Mouse (Mus musculus) heart, postnatal 25 days (tissue): ENCODE results near the gene Fgfr2. TPM values are rescaled to one million over a fixed set of nuclear protein-coding genes. Genes with fewer than 3 reads are reported as not detected.

Experiments used
- DNase-seq: peaks from one replicate; pipeline ENCODE4 v3.0.0; 2022; ENCODE audit warnings: low spot score
- intact Hi-C: fragments of 180-260 bp; cut with DNase I; formaldehyde crosslinking; loops from one replicate; pipeline ENCODE4 v1.15.1; 2025
- total RNA-seq, 2 experiments: library from RNA; stranded (reverse); gene quantifications; 2 replicates each; pipeline ENCODE4 v1.2.3; 2021

Gene Fgfr2
- total RNA-seq, 2 experiments from 2014 or later, result 1.7 to 1.8 TPM

DNA sequence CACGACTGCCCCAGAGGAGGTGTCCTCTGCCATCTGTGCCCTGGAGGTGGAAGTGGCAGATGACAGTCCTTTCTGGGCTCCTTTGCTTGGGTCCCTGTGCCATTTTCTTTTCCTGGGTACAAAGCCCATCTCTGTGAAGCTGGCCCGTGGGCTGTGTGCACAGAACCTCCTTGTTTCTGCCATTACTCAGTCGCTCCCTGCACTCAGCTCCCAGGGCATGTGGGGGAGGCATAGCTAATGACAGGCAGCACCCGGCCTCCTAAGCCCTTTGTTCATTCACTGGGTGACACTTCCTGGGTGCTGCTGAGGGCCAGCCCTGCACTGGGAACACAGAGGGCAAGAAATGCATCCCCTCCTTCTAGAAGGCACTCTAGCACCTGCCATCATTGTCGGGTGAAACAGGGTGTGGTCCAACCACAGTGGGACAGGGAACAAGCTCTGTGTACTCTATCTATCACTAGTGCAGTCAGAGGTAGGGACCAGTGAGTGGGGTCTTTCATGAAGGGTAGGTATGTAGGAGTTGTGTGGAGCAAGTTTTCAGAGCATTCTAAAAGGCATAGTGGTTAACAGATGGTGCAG, 420.6 kb downstream of the Fgfr2 start:
- no peak for DNase-seq
- intact Hi-C loops, result no loop called here

DNA sequence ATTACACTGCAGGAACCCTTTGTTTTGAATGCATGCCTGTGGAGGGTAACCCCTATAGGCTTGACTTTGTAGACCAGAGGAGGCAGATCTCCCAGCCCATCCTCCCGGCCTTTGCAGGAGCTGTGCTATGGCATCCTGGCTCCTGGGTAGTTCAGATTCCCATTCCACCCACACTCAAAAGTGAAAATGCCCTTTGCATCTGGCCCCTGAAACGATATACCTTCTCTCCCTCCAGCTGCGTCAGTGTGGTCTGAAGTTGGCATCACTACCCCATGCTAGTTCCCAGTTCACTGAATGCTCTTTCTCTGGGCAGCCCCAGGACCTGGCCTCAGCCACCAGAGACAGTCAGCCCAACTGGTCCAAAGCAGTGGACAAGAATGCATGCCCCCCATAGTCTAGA, 421.1 kb downstream of the Fgfr2 start:
- intact Hi-C loops, result no loop called here
- no peak for DNase-seq

DNA sequence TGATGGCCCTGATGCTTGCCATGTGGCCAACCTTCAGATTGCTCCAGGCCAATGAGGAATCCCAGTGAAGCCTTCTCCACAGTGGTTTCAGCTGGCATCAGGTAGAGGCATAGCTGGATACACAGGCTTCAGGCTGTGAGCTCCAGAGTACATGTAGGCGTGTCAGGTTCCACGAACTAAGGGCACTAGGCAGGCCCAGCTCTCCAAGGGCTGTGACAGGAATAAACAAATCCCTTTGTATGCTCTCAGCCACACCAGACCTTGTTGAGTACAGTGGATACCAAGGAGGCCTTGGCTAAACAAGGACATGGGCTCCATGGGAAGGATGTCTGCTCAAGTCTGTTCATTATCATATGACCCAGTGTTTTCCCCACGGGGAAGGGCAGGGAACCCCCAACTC, 421.7 kb downstream of the Fgfr2 start:
- DNase-seq, result no peak
- intact Hi-C loops, result no loop called here

DNA sequence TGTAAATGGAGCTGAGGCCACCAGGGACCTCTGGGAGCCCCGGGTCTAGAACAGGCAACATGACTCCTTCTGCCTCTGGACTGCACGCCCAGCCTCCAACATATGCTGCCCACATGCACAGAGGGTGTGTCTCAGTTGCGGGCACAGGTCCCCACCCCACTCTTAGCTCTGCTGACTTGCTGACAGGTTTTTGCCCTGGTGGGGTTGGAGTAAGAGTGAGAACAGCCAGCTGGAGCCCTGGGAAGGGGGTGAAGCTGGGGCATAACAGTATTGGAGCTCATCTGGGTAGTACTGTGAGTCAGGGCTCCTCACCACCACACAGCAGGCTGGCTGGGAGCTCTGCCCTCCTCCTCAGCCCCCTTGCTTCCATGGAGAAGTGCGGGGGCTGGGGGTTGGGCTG, 423.0 kb downstream of the Fgfr2 start:
- DNase-seq, result no peak
- intact Hi-C loops, result no loop called here

DNA sequence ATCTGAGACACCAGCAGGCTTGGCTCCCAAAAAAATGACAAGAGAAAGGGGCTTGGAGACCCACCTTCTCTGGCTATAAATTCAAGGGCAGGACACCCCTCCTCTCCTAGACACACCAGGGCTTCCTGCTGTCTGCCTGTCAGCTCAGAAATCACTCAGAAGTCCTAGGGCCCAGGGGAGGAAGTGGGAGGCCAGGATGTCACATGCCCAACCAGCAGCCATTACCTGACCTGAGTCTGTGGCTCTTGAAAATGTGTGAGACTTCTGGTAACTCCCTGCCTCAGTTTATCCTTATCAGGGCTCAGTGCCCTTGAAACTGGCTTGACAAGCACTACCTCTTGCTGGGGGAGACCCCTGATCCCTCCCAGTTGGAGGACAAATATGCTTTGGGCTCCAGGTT, 423.5 kb downstream of the Fgfr2 start:
- intact Hi-C loops, result no loop called here
- no peak for DNase-seq

DNA sequence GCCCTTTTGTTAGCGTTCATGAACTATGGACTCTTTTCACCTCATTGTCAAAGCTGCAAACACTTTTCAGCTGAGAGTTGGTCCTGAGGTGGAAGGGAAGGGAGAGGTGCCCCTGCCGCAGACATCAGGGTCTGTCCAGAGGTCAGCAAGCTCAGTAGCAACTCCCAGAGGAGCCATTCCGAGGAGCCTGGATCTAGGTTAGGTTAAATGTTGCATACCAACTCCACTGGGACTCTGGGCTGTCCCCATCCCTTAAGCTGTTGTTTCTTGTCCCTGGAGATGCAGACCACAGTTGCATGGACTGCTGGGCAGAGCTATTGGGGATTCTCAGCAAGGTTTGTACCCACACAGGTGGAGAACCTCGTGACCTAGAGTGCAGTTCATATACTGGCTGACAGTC, 424.0 kb downstream of the Fgfr2 start:
- DNase-seq, result no peak
- intact Hi-C loops, result no loop called here

DNA sequence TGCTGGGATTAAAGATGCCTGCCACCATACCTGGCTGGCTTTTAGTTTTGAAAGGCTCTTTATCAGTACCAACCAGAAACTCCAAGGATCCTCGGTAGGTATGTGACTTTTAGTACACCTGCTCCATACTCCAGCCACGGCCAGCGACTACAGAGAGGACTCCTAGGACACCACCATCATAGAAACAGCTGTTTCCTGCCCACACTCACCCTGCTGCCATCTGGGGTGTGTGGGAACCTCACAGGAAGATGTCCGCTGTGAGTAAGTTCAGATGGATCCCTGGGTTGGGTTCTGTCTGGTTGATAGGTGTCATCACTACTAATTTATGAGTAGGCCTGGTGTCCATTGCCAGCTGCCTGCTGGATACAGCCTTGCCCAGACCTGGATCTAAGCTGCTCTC, 424.4 kb downstream of the Fgfr2 start:
- no peak for DNase-seq
- intact Hi-C loops, result no loop called here

DNA sequence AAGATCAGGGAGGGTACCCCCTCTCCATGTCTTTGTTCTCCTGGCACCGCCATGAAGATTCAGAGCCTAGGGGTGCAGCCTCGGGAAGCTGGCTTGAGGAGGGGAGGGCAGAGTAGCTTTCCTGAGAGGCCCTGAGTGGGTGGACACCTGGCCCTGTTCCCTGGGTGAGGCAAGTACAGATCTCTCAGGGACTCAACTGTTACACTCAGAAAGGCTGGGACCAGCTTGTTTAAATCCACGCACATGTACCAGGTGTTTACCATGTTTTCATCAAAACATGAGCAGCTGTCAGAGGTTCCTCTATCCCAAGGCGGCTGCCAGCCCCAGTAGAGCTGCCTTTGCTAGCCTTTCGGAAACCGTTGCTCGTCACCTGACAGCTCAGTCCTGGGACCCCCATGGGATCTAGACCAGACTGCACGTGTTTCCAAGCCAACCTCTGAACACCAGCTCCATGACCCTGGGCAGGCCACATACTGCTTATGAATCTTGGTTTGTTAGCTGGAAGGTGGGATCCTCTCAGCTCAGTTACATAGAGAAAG, 425.8 kb downstream of the Fgfr2 start:
- intact Hi-C loops, result no loop called here
- no peak for DNase-seq

DNA sequence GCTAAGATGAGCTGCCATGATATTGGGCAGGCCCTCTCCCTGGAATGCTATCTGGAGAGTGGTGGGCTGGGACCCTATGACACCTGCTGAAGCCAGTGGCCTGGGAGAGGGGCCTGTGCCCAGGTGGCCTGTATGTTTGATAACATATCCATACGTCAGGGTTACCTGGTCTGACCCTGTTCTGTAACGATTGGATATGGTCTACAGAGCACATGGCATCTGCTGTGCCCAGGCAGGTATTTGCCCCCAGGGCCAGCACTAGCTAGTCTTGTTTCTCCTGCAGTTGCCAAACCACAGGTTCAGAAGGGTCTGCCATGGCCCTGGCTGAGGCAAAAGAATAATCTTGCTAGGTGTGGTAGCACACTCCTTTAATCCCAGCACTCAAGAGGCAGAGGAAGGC, 429.6 kb downstream of the Fgfr2 start:
- no peak for DNase-seq
- intact Hi-C loops, result no loop called here

DNA sequence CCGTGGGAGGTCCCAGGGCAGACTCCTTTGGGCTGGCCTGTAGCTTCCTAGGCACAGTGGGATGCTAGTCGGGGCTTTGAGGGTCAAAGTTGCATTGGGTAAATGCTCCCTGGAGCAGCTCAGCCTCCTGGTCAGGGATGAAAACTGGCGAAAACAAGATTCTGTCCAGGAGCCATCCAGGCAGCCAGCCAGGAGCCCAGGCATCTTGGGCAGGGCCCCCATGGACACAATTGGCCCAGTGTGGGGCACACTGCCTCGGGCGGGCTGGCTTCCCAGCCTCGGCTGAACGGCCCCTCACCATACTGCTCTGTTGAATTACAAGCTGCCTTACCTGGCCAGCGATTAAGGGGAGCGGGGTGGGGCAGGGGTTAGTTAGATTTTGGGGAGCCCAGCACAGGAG, 430.4 kb downstream of the Fgfr2 start:
- intact Hi-C loops, result no loop called here
- no peak for DNase-seq

DNA sequence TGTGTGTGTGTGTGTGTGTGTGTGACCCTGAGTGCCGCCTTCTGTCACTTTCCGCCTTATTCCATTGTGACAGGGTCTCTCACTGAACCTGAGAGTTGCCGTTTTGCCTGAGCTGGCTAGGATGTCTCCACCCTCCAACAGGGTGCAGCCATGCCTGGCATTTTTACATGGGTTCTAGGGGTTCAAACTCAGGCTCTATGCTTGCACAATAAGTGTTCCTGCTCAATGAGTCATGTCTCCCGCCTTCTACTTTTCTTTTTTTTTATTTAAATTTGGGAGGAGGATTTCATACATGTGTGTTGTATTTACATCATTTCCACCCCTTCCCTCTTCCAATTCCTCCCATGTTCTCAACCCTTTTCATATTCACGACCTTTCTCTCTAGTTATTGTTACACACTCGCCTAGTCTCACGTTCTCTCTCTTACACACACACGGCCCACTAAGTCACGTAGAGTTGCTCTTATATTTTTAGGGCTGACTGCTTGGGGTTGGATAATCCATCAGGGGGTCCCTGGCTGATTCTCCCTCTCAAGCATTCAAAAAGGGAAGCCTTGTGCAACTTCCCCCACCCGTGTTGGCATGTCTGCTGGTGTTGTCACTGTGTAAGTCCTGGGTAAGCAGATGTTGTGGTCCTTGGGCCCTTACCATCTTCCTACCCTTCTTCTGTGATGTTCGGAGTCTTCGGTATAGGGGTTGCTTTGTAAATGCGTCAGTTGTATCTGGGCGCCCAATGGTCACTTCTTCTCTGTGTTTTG, 432.3 kb downstream of the Fgfr2 start:
- intact Hi-C loops, result no loop called here
- no peak for DNase-seq

DNA sequence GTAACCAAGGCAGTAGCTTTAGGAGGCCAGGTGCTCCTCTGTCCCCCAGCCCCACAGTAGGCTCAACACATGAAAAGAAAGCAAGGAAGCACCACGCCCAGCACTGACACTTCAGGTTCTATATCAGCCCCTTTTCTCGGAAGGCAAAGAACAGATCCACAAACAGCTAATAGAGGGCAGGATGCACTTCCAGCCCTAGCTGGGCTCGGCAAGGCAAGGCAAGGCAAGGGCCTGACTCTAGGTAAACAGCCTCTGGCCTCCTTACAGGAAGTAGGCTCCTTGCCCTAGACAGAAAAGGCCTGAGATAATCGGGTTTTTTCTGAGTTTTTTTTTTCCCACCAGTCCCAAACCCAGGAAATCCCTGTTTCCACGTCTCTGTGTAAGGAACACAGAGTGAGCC, 433.4 kb downstream of the Fgfr2 start:
- intact Hi-C loops, result no loop called here
- DNase-seq, result no peak

DNA sequence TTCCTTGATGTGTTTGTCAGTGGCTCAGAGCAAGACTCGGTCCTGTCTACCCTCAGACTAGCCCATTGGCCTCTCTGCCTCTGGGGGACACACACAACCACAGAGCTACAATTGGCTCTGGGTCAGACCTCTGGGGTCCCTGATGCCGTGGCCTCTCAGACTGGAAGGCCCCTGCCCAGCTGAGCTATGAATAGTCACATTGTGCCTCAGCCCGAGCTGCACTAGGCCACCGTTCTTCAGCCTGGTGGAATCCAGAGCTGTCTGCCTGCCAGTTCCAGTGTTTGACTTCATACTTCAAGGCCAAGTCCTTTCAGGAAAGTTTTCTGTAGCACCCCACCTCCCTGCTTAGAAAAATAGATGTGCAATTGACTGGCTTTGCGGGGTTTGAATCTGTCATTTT, 434.4 kb downstream of the Fgfr2 start:
- intact Hi-C loops, result no loop called here
- no peak for DNase-seq

DNA sequence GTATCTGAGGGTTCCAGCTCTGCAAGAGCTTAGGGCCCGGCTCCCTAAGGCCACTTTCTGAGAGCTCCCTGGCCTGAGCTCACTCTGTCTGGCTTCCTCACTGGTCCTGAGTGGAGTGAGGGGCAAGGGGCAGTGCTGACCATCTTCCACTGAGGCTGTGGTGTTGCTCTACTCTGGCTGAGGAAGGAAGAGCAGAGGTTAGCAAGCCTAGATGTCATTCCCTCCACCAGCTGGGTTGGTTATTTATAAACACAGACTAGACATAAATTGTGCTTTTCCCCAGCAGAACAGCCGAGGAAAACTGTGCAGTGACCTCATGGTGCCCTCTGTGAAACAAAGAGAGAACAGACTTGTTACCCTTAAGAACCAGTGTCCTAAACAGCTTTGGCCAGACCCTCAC, 435.3 kb downstream of the Fgfr2 start:
- intact Hi-C loops, result no loop called here
- DNase-seq, result no peak

DNA sequence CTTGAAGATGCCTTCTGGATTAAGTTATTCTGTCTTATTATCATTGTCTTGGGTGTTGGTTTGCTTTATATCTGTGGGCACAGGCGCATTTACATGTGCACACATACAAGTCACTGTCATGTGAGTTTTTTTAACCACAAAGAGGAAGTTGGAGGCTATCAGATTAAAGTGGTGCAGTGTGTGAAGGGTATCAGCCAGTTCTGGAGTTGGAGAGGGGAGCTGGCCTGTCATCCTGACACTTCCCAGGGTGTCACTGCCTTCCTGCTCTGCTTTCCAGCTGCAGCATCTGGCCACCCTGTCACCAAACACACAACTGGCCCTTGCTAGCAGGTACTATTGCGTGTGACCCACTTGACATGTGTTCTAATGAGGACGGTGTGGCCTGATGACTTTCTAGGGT, 436.6 kb downstream of the Fgfr2 start:
- no peak for DNase-seq
- intact Hi-C loops, result no loop called here

DNA sequence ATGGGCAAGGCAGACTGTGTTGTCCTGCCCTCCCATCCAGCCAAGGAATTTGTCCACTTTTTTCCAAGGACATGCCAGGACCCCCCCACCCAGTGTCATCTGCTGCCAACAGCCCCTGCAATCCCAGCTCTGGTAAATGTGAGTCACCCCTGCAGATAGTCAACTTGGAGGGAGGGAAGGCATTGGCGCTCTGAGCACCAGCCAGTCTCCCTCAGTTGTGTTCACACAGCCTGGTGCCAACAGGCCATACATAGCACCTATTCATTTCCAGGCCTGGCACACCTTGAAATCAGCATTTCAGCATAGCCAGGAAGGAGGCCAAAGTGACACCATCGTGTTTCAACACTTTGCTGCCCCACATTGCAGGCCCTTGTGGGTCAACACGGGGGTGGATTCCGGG, 439.2 kb downstream of the Fgfr2 start:
- DNase-seq, result no peak
- intact Hi-C loops, result loop anchor here (5.0 kb wide), 1 partner anchor 38 kb away; no protein-coding TSS in a partner anchor

DNA sequence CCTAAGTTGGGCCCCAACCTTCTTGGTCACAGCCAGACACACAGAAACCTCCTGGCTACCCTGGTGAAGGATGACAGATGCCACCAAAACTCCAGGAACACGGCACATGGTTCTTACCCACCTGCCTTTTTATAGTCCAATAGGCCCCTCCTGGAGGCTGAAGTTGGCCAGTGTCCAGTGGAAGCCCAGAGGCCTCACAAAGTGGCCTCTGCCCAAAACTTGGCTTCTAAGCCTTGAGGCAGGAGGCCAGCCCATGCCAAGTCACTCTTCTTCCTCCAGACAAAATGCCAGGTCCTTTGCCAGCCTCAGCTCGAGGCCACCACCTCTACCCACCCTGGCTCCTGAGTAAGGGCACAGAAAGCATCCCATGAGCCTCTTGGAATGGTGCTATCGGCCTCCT, 440.2 kb downstream of the Fgfr2 start:
- no peak for DNase-seq
- intact Hi-C loops, result loop anchor here (5.0 kb wide), 1 partner anchor 39 kb away; no protein-coding TSS in a partner anchor

DNA sequence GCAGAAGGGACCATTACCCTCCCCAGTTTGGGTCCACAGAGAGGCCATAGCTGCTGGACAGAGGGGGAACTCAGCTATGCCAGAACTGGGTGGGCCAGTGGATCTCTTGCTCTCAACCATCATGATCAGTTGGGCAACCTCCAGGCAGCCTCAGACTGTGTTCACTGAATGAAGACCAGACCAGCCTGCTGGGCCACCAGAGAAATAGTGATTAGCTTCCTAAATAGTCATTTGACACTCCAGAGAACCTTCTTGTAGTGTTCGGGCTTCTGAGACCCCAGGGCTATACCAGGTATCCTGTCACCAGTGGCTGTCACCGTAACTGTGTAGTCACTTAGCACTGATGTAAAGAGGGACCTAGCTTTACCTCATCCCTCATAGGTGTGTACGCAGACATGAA, 440.8 kb downstream of the Fgfr2 start:
- intact Hi-C loops, result loop anchor here (5.0 kb wide), 1 partner anchor 40 kb away; no protein-coding TSS in a partner anchor
- no peak for DNase-seq

DNA sequence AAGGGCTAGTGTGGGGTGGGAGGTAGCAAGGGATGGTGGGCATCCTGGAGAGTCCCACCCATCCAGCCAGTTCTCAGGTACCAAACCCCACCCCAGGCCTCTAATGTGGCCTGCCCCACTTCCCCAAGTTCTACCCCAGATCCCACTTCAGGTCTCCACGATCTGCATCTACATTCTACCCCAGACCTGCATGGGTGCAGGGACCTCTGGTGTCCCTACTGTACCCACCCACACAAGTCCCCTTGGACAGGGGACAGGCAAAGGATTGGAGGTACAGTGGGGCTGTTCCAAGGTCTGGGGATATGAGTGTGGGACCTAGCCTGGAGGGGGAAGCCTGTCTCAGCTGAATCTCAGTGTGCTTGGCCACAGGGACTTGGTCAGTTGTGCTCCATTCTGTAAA, 441.3 kb downstream of the Fgfr2 start:
- no peak for DNase-seq
- intact Hi-C loops, result loop anchor here (5.0 kb wide), 1 partner anchor 40 kb away; no protein-coding TSS in a partner anchor

DNA sequence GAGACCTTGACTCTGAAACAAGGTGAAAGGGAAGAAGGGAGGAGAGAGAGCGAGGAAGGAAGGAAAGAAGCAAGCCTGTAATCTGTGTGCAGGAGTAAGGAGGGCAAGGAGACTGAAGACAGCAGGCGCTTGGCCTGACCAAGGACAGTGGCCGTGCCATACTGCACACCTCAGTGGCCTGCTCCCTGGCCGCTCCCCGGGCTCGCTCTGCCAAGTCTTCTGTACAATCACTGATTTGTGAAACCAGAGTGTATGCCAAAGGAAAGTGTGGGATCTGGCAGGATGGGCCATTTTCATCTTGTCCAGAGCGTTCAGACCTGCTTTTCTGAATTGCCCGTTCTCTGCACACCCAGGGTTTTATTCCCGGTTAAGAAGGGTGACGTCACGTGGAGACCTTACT, 441.9 kb downstream of the Fgfr2 start:
- intact Hi-C loops, result loop anchor here (5.0 kb wide), 1 partner anchor 41 kb away; no protein-coding TSS in a partner anchor
- DNase-seq, result no peak

DNA sequence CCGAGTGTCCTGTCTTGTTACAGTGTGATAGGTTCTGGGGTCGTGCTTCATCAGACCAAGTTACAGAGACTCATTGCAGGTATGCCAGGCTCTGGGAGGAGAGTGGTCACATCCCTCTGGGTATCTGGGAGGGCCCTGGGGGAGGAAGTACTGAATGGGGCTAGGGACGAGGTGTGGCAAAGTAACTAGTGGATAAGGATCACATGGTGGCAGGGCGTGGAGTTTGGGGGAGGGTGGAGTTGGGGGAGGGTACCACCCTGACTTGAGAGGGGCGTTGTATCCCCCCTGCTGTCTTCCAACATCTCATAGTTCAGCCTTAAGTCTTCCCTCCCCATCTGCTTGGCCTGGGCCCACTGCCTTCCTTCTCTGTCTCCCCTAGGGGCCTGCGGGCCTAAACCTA, 443.6 kb downstream of the Fgfr2 start:
- intact Hi-C loops, result no loop called here
- DNase-seq, result no peak

DNA sequence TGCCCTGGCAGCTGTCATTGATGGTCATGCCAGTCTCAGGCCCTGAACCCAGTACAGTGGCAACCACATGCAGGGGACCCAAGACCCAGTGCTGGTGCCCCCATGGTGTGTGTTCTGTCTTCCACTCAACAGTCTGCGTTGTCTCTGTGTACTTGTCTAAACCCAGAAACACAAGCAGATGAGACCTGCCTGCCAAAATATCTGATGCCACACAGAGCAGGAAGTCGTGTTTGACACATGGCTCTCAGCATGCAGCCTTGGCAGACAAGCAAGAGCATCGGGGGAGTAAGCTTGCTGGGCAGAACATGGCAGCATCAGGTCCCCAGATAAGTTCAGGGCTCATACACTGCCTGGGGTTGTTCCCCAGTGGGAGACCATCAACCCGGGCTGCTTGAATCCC, 444.0 kb downstream of the Fgfr2 start:
- intact Hi-C loops, result no loop called here
- DNase-seq, result no peak
